Mouse (Mus musculus) cerebellum, adult 2 months (tissue): ENCODE measurements at regions not wholly inside any gene's neighbourhood (a gene's known extent, or its start where the extent isn't known, plus 50 kb on each side); places are given as distances from the start of the nearest gene placed in this dataset.
A peak's percentile ranks its signal among the peaks of the same experiment; 100 is the strongest.

Source experiments
- DNase-seq, 2 experiments: peaks; one replicate each; pipeline ENCODE4 v3.0.0; 2021
- H3K27ac ChIP-seq: fragments of 200-500 bp; 2 replicates; pipeline ENCODE4 v1.5.1; 2012; ENCODE audit warnings: low read length, control low read depth, inconsistent platforms; ENCODE audit not compliant: insufficient read depth
- H3K27me3 ChIP-seq: fragments of 200-500 bp; 2 replicates; pipeline ENCODE4 v1.6.1; 2012; ENCODE audit warnings: inconsistent platforms, mild to moderate bottlenecking, low read length, moderate library complexity; ENCODE audit not compliant: control insufficient read depth, insufficient read depth
- H3K4me1 ChIP-seq: fragments of 200-500 bp; 2 replicates; pipeline ENCODE4 v1.6.1; 2011; ENCODE audit warnings: low read length; ENCODE audit not compliant: control insufficient read depth, insufficient read depth
- H3K4me3 ChIP-seq: fragments of 200-500 bp; replicated peaks from 2 replicates; pipeline ENCODE3; 2011; ENCODE audit warnings: mild to moderate bottlenecking, low read depth, low read length, control low read depth; ENCODE audit not compliant: insufficient read depth
- CTCF ChIP-seq: fragments of 200-500 bp; IDR thresholded peaks from 2 replicates; pipeline ENCODE4 v1.5.1; 2011; ENCODE audit warnings: low read depth, mild to moderate bottlenecking, control low read depth, low read length, moderate library complexity, borderline replicate concordance; ENCODE audit not compliant: insufficient read depth
- POLR2A ChIP-seq: fragments of 200-500 bp; IDR thresholded peaks from 2 replicates; pipeline ENCODE4 v1.6.1; 2011; ENCODE audit warnings: low read length, control low read depth, borderline replicate concordance; ENCODE audit not compliant: insufficient read depth
- WGBS: fragments of 180-500 bp; shearing (Covaris S2); methylation state at CpG from one replicate; pipeline ENCODE4 v1.1.7; 2018; 5-methylcytosine and 5-hydroxymethylcytosine counted together

GRCm38 (mm10) chr10:66548073-66548472, 547.9 kb upstream of the Jmjd1c start:
- 81% methylated on average over 4 of the region's 4 CpGs for WGBS
- Histone ChIP-seq H3K4me3 (no peak overlapping the region), H3K27ac (no peak overlapping the region), H3K27me3 (no peaks in the 10 kb centered on the region), H3K4me1 (peaks cover 8% of the 10 kb centered on the region; the same call in 1 of the 2 replicates)
- TF ChIP-seq CTCF: no peak
- DNase-seq: no peak

- no peak overlapping the region for H3K4me3 ChIP-seq
- H3K4me1 ChIP-seq: peaks cover 4% of the 10 kb centered on the region; the same call in 1 of the 2 replicates
- WGBS: 65% methylated on average over 3 of the region's 3 CpGs
- TF ChIP-seq CTCF (no peak), POLR2A (no peak)
- H3K27ac ChIP-seq: no peak overlapping the region
- no peaks in the 10 kb centered on the region for H3K27me3 ChIP-seq
- DNase-seq: peak in 1 of 2 experiments; percentile 12
These were observed 543.0 kb upstream of the Jmjd1c start for GRCm38 (mm10) chr10:66552919-66553318.

- DNase-seq: no peak
- Histone ChIP-seq H3K27me3 (no peaks in the 10 kb centered on the region), H3K27ac (no peak overlapping the region), H3K4me1 (peaks cover 4% of the 10 kb centered on the region; the same call in 1 of the 2 replicates), H3K4me3 (no peak overlapping the region)
- 94% methylated on average over 1 of the region's 1 CpGs for WGBS
- TF ChIP-seq CTCF (no peak), POLR2A (no peak)
These were observed 541.7 kb upstream of the Jmjd1c start for GRCm38 (mm10) chr10:66554259-66554658.

- 49% methylated on average over 6 of the region's 6 CpGs for WGBS
- DNase-seq: no peak
- no peak overlapping the region for H3K4me3 ChIP-seq
- H3K27ac ChIP-seq: no peak overlapping the region
- no peaks in the 10 kb centered on the region for H3K4me1 ChIP-seq
- TF ChIP-seq CTCF: no peak
- no peak for TF ChIP-seq POLR2A
- H3K27me3 ChIP-seq: no peaks in the 10 kb centered on the region
These were observed 537.7 kb upstream of the Jmjd1c start for GRCm38 (mm10) chr10:66558097-66558840.

GRCm38 (mm10) chr10:66565374-66565773, 530.6 kb upstream of the Jmjd1c start:
- no peak for DNase-seq
- H3K27me3 ChIP-seq: no peaks in the 10 kb centered on the region
- no peaks in the 10 kb centered on the region for H3K4me1 ChIP-seq
- 78% methylated on average over 6 of the region's 6 CpGs for WGBS
- H3K4me3 ChIP-seq: no peak overlapping the region
- no peak overlapping the region for H3K27ac ChIP-seq
- TF ChIP-seq CTCF (no peak), POLR2A (no peak)

- Histone ChIP-seq H3K27ac (no peak overlapping the region), H3K27me3 (no peaks in the 10 kb centered on the region), H3K4me1 (peaks cover 3% of the 10 kb centered on the region; the same call in 1 of the 2 replicates), H3K4me3 (no peak overlapping the region)
- TF ChIP-seq CTCF: peak; percentile 65; the same call in 1 of the 2 replicates
- no peak for TF ChIP-seq POLR2A
- WGBS: 25% methylated on average over 10 of the region's 10 CpGs
- peak; percentile 48 to 76 for DNase-seq
These were observed 520.9 kb upstream of the Jmjd1c start for GRCm38 (mm10) chr10:66574846-66575535.

- no peak for TF ChIP-seq CTCF
- TF ChIP-seq POLR2A: no peak
- no peak overlapping the region for H3K27ac ChIP-seq
- H3K27me3 ChIP-seq: no peaks in the 10 kb centered on the region
- no peak for DNase-seq
- H3K4me3 ChIP-seq: no peak overlapping the region
- 64% methylated on average over 3 of the region's 3 CpGs for WGBS
- H3K4me1 ChIP-seq: no peaks in the 10 kb centered on the region
These were observed 502.9 kb upstream of the Jmjd1c start for GRCm38 (mm10) chr10:66593001-66593400.

GRCm38 (mm10) chr10:66593506-66593905, 502.4 kb upstream of the Jmjd1c start:
- no peak overlapping the region for H3K4me3 ChIP-seq
- H3K4me1 ChIP-seq: no peaks in the 10 kb centered on the region
- H3K27me3 ChIP-seq: no peaks in the 10 kb centered on the region
- no peak for DNase-seq
- TF ChIP-seq POLR2A (no peak), CTCF (no peak)
- WGBS: 77% methylated on average over 6 of the region's 6 CpGs
- H3K27ac ChIP-seq: no peak overlapping the region
